In the genomic region with DNA sequence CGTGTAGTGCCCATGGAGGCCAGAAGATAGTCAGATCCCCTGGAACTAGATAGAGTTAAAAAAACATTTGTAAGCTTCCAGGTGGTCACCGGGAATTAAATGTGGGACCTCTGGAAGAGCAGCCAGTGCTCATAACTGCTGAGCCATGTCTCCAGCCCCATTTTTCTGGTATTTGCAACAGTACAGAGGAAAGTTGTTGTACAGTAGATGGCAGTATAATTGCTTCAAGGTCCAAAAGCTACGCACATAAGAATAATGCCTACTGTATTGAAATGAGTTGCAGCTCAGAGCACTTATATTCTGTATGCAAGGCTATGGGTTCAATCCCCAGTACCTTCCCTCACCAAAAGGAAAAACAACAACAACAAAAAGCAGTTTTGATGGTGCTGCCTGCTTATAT, we compare ENCODE assay signal across 10 mouse cellular contexts. TPM values are rescaled to one million over a fixed set of nuclear protein-coding genes. Genes with fewer than 3 reads are reported as not detected.
DNase-seq lines count a peak whose midpoint lies in the region; ATAC-seq lines count a peak whose summit lies in the region.
"Had no signal": no experiment of that assay in that cellular context is flagged by ENCODE, and none has a peak within 500 bp of the region (broad histone marks: within the 10 kb centered on the region; RNA-seq: fewer than 3 reads in every experiment).

No protein-coding gene starts in this region.

- peak overlapping the region; percentile 64 for H3K4me2 ChIP-seq in lung, embryonic 15.5 days
- H3K4me2 ChIP-seq in embryonic facial prominence, embryonic 12.5 days (replicated peaks), result peak overlapping the region; percentile 72
- peak overlapping the region; percentile 87 for H3K4me2 ChIP-seq in limb, embryonic 12.5 days

- intact Hi-C loops in left cerebral cortex, postnatal 14 days (cut with DNase I), result loop anchor here (5.0 kb wide), 1 partner anchor 106 kb away; a partner anchor contains a TSS

- 46% methylated on average over 3 of the region's 3 CpGs for WGBS in lung, embryonic 15.5 days
- WGBS in embryonic facial prominence, embryonic 12.5 days, result 64% methylated on average over 3 of the region's 3 CpGs
- 77% methylated on average over 3 of the region's 3 CpGs for WGBS in limb, embryonic 12.5 days

- peaks cover 18% of the 10 kb centered on the region for H3K4me1 ChIP-seq in lung, embryonic 15.5 days
- H3K4me1 ChIP-seq in embryonic facial prominence, embryonic 12.5 days, result peaks cover 17% of the 10 kb centered on the region
- peaks cover 18% of the 10 kb centered on the region for H3K4me1 ChIP-seq in limb, embryonic 12.5 days (replicated peaks)

- no peaks in the 10 kb centered on the region for H3K9me3 ChIP-seq in lung, embryonic 15.5 days
- no peaks in the 10 kb centered on the region for H3K9me3 ChIP-seq in embryonic facial prominence, embryonic 12.5 days
- H3K9me3 ChIP-seq in limb, embryonic 12.5 days, result no peaks in the 10 kb centered on the region

- no peak overlapping the region for H3K27ac ChIP-seq in lung, embryonic 15.5 days
- H3K27ac ChIP-seq in embryonic facial prominence, embryonic 12.5 days, result no peak overlapping the region
- no peak overlapping the region for H3K27ac ChIP-seq in limb, embryonic 12.5 days

- ATAC-seq in lung, embryonic 15.5 days (ENCODE audit: borderline replicate concordance, extremely low read depth, low FRiP score, low TSS enrichment), result no peak
- ATAC-seq in embryonic facial prominence, embryonic 12.5 days (ENCODE audit: insufficient number of reproducible peaks, insufficient read depth, low FRiP score, low TSS enrichment), result no peak
- ATAC-seq in limb, embryonic 12.5 days (ENCODE audit: insufficient number of reproducible peaks, insufficient read depth, low FRiP score, low TSS enrichment, low read depth), result no peak

- no peaks in the 10 kb centered on the region for H3K27me3 ChIP-seq in lung, embryonic 15.5 days
- no peaks in the 10 kb centered on the region for H3K27me3 ChIP-seq in embryonic facial prominence, embryonic 12.5 days
- H3K27me3 ChIP-seq in limb, embryonic 12.5 days, result no peaks in the 10 kb centered on the region
- H3K27me3 ChIP-seq in splenic B cell, adult 2 months (ENCODE audit: control insufficient read depth, insufficient read depth, low read length, poor library complexity, severe bottlenecking), result no peaks in the 10 kb centered on the region

- DNase-seq in lung, postnatal 25 days (ENCODE audit: low spot score), result no peak
- DNase-seq in splenic B cell, adult 2 months (ENCODE audit: low read depth, low spot score), result peak; percentile 47
- DNase-seq in left cerebral cortex, postnatal 14 days (ENCODE audit: low spot score in 2 of 2), result no peak
- no peak for DNase-seq in layer of hippocampus, postnatal 10 days (ENCODE audit: low spot score in 2 of 2)
- DNase-seq in frontal cortex, postnatal 10 days (ENCODE audit: low spot score in 2 of 2), result no peak
- DNase-seq: cerebellum, adult 8-10 months had no signal

- peak overlapping the region; percentile 66; the same call in 1 of the 2 replicates for H3K9ac ChIP-seq in lung, embryonic 15.5 days
- H3K9ac ChIP-seq in embryonic facial prominence, embryonic 12.5 days, result peak overlapping the region; percentile 24; the same call in 1 of the 2 replicates
- no peak overlapping the region for H3K9ac ChIP-seq in limb, embryonic 12.5 days (replicated peaks)

- peak overlapping the region; percentile 66 for H3K4me3 ChIP-seq in lung, embryonic 15.5 days
- peak overlapping the region; percentile 73 for H3K4me3 ChIP-seq in embryonic facial prominence, embryonic 12.5 days
- H3K4me3 ChIP-seq in limb, embryonic 12.5 days (replicated peaks), result peak overlapping the region; percentile 72

- peaks cover 26% of the 10 kb centered on the region for H3K36me3 ChIP-seq in lung, embryonic 15.5 days
- peaks cover 26% of the 10 kb centered on the region for H3K36me3 ChIP-seq in embryonic facial prominence, embryonic 12.5 days
- H3K36me3 ChIP-seq in limb, embryonic 12.5 days, result peaks cover 27% of the 10 kb centered on the region
- H3K36me3 ChIP-seq in splenic B cell, adult 2 months (ENCODE audit: control insufficient read depth, insufficient read depth, low read length, poor library complexity, severe bottlenecking), result peaks cover 2% of the 10 kb centered on the region

RNA-seq across cellular contexts. Expression of a gene that starts 1.1 kb away (rescaled TPM):
- 212 and 218 TPM in 2 replicates for polyA plus RNA-seq in lung, embryonic 15.5 days (2015; fragmentation: Nextera tagmentation; extraction: Ambion mirVana)
- 232 and 245 TPM in 2 replicates for polyA plus RNA-seq in embryonic facial prominence, embryonic 12.5 days (2016; fragmentation: Nextera tagmentation; extraction: Ambion mirVana)
- 232 and 238 TPM in 2 replicates for polyA plus RNA-seq in limb, embryonic 12.5 days (2016; fragmentation: Nextera tagmentation; extraction: Ambion mirVana)
- 100 to 1,000 TPM; 142 to 149 TPM for total RNA-seq in left cerebral cortex, postnatal 14 days (2021)
- total RNA-seq in layer of hippocampus, postnatal 10 days (2021), result 100 to 1,000 TPM; 142 to 164 TPM

RNA-seq across cellular contexts. Expression of a gene that starts 1.2 kb away (rescaled TPM):
- 23.7 and 28.3 TPM in 2 replicates for polyA plus RNA-seq in lung, embryonic 15.5 days (2015; fragmentation: Nextera tagmentation; extraction: Ambion mirVana)
- 25.3 and 25.4 TPM in 2 replicates for polyA plus RNA-seq in embryonic facial prominence, embryonic 12.5 days (2016; fragmentation: Nextera tagmentation; extraction: Ambion mirVana)
- polyA plus RNA-seq in limb, embryonic 12.5 days (2016; fragmentation: Nextera tagmentation; extraction: Ambion mirVana), result 24.3 TPM in 2 replicates
- 10 to 100 TPM in 1 of 2 experiments, 1 to 10 TPM in 1; 8.3 to 11.4 TPM for total RNA-seq in left cerebral cortex, postnatal 14 days (2021)
- total RNA-seq in layer of hippocampus, postnatal 10 days (2021), result 10 to 100 TPM; 11.9 to 13.7 TPM

RNA-seq across cellular contexts. Expression of a gene that starts 19.9 kb away (rescaled TPM):
- 7.8 and 8.3 TPM in 2 replicates for polyA plus RNA-seq in lung, embryonic 15.5 days (2015; fragmentation: Nextera tagmentation; extraction: Ambion mirVana)
- polyA plus RNA-seq in embryonic facial prominence, embryonic 12.5 days (2016; fragmentation: Nextera tagmentation; extraction: Ambion mirVana), result 8.5 and 9.1 TPM in 2 replicates
- polyA plus RNA-seq in limb, embryonic 12.5 days (2016; fragmentation: Nextera tagmentation; extraction: Ambion mirVana), result 8.5 and 9.4 TPM in 2 replicates
- total RNA-seq in left cerebral cortex, postnatal 14 days (2021), result 1 to 10 TPM; 7.6 to 7.7 TPM
- 1 to 10 TPM; 7.0 to 7.5 TPM for total RNA-seq in layer of hippocampus, postnatal 10 days (2021)

RNA-seq across cellular contexts. Expression of a gene that starts 24.9 kb away (rescaled TPM):
- not detected in 2 replicates for polyA plus RNA-seq in lung, embryonic 15.5 days (2015; fragmentation: Nextera tagmentation; extraction: Ambion mirVana)
- polyA plus RNA-seq in embryonic facial prominence, embryonic 12.5 days (2016; fragmentation: Nextera tagmentation; extraction: Ambion mirVana), result not detected in 2 replicates
- not detected in 2 replicates for polyA plus RNA-seq in limb, embryonic 12.5 days (2016; fragmentation: Nextera tagmentation; extraction: Ambion mirVana)
- under 1 TPM in 1 of 2 experiments, not detected in 1; 0.13 TPM for total RNA-seq in left cerebral cortex, postnatal 14 days (2021)
- total RNA-seq in layer of hippocampus, postnatal 10 days (2021), result not detected
- polyA plus RNA-seq: small intestine, adult 2 months had no signal

RNA-seq across cellular contexts. Expression of a gene that starts 25.2 kb away (rescaled TPM):
- polyA plus RNA-seq in lung, embryonic 15.5 days (2015; fragmentation: Nextera tagmentation; extraction: Ambion mirVana), result 7.4 and 7.7 TPM in 2 replicates
- polyA plus RNA-seq in embryonic facial prominence, embryonic 12.5 days (2016; fragmentation: Nextera tagmentation; extraction: Ambion mirVana), result 7.4 and 7.6 TPM in 2 replicates
- polyA plus RNA-seq in limb, embryonic 12.5 days (2016; fragmentation: Nextera tagmentation; extraction: Ambion mirVana), result 6.0 and 6.7 TPM in 2 replicates
- total RNA-seq in left cerebral cortex, postnatal 14 days (2021), result 10 to 100 TPM; 16.7 to 17.3 TPM
- total RNA-seq in layer of hippocampus, postnatal 10 days (2021), result 10 to 100 TPM; 15.3 to 18.0 TPM
